Mouse (Mus musculus): Measurements from ENCODE around the gene Srd5a2. TPM values are rescaled to one million over a fixed set of nuclear protein-coding genes. Genes with fewer than 3 reads are reported as not detected.
A peak's percentile ranks its signal among the peaks of the same experiment; 100 is the strongest.

The Srd5a2 gene
- total and polyA plus RNA-seq, 3 experiments = 0.21 to 0.27 TPM; not detected in 1

DNA sequence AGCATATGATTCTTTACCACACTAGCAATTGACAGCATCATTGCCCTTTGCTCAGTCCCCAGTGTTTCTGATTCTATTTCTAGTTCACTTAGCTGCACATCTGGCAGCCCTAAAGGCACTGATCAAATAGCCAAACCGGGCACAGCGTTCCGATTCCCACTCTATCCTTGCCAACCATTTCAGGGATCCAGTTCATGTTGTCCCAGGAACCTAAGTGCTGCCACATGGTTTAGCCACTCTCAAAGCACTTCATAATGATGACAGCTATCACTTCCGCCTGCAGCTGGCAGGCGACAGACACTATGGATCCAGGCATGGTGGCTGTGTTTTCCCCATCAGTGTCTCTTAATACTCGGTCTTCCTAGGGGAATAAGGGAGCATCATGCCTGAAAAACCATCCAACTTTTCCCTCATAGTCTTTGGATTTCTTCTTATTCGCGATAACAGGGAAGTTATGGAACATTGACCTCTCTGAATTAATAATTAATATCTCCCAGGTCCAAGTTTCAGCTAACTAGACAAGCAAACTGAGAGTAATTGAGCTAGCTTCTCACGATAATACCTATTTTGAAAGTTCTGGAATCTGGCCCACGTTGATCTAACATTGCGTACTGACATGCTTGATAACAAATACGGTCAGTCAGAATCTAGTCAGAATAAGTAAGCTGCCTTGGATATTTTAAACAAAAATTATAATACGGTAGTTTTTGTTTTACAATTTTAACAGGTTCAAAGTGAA lies 51.6 kb downstream of the Srd5a2 start:
- peak; percentile 87 for TF ChIP-seq EP300 (IDR thresholded peaks at IDR 0.05; ENCODE audit: insufficient read depth, low read depth, low read length)
- no peak for TF ChIP-seq CTCF (IDR thresholded peaks at IDR 0.05)
- TF ChIP-seq POLR2A (IDR thresholded peaks at IDR 0.05; ENCODE audit: insufficient read depth, low read depth, low read length) = no peak
- no peaks in the 10 kb centered on the region for H3K79me2 ChIP-seq (replicated peaks; ENCODE audit: control insufficient read depth, insufficient read depth, low read length)
- no peaks in the 10 kb centered on the region for H3K27me3 ChIP-seq (ENCODE audit: control insufficient read depth, insufficient read depth, low read length)
- no peak overlapping the region for H3K4me3 ChIP-seq
- 69% methylated on average over 13 of the region's 13 CpGs for WGBS
- peaks cover 7% of the 10 kb centered on the region for H3K36me3 ChIP-seq (ENCODE audit: control insufficient read depth, insufficient read depth, low read length)
- H3K4me1 ChIP-seq (ENCODE audit: control insufficient read depth, insufficient read depth, low read length) = peaks cover 4% of the 10 kb centered on the region
- no peak overlapping the region for H3K9ac ChIP-seq (ENCODE audit: low read depth, low read length)
- H3K27ac ChIP-seq = peak overlapping the region; percentile 26; the same call in 1 of the 2 replicates
- peak in 1 of 2 experiments; percentile 46 for DNase-seq
- intact Hi-C loops (cut with DNase I) = no loop called here

DNA sequence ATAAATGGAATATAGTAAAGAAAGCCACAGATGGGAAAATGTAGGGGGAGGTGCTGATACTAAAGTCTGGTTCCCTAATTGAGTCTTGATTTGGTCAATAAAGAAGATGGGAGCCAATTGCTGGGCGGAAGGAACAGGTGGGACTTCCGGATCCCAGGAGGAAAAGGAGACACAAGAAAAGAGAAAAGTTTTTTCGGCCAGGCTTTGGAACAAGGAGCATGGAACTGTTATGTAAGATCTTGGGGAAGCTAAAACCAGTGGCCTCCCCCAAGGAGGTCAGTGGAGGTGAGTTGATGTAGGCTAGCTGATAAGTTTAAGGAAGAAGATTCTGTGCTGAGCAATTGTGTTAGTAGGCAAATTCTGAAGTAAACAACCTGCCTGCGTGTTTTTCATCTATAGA lies 56.5 kb downstream of the Srd5a2 start:
- intact Hi-C loops (cut with DNase I) = loop anchor here (1.0 kb wide), 1 partner anchor 29 kb away; no protein-coding TSS in a partner anchor
- H3K27ac ChIP-seq = peak overlapping the region; percentile 81
- no peaks in the 10 kb centered on the region for H3K79me2 ChIP-seq (replicated peaks; ENCODE audit: control insufficient read depth, insufficient read depth, low read length)
- peaks cover 11% of the 10 kb centered on the region for H3K36me3 ChIP-seq (ENCODE audit: control insufficient read depth, insufficient read depth, low read length)
- peak; percentile 31; the same call in 1 of the 2 replicates for TF ChIP-seq POLR2A (IDR thresholded peaks at IDR 0.05; ENCODE audit: insufficient read depth, low read depth, low read length)
- TF ChIP-seq CTCF (IDR thresholded peaks at IDR 0.05) = no peak
- TF ChIP-seq EP300 (IDR thresholded peaks at IDR 0.05; ENCODE audit: insufficient read depth, low read depth, low read length) = peak; percentile 96
- H3K27me3 ChIP-seq (ENCODE audit: control insufficient read depth, insufficient read depth, low read length) = no peaks in the 10 kb centered on the region
- no peak overlapping the region for H3K9ac ChIP-seq (ENCODE audit: low read depth, low read length)
- 65% methylated on average over 4 of the region's 4 CpGs for WGBS
- H3K4me1 ChIP-seq (ENCODE audit: control insufficient read depth, insufficient read depth, low read length) = peaks cover 19% of the 10 kb centered on the region
- H3K4me3 ChIP-seq = no peak overlapping the region
- DNase-seq = peak in 1 of 2 experiments; percentile 58

DNA sequence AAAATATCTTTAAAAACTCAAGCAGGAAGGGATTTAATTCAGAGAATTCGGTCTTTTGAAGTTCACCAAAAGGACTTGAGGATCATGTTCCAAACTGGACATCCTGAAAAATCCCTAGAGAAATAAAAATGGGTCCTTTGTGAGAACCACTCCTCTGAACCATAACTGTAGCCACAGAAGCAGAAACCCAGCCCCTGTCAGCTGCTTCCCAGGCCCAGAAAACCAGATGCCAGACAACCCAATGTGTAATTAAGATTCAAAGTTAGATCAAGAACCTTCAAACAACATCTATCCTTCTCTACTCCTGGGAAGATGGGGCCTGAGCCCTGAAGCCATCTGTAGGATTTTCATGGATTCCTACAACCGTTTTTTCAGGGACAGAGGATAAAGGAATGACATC lies 61.1 kb downstream of the Srd5a2 start:
- H3K36me3 ChIP-seq (ENCODE audit: control insufficient read depth, insufficient read depth, low read length) = peaks cover 7% of the 10 kb centered on the region
- TF ChIP-seq EP300 (IDR thresholded peaks at IDR 0.05; ENCODE audit: insufficient read depth, low read depth, low read length) = no peak
- no peak for TF ChIP-seq CTCF (IDR thresholded peaks at IDR 0.05)
- no peak for TF ChIP-seq POLR2A (IDR thresholded peaks at IDR 0.05; ENCODE audit: insufficient read depth, low read depth, low read length)
- no peak overlapping the region for H3K9ac ChIP-seq (ENCODE audit: low read depth, low read length)
- peak overlapping the region; percentile 48 for H3K27ac ChIP-seq
- no peak for DNase-seq
- H3K4me3 ChIP-seq = no peak overlapping the region
- 50% methylated on average over 2 of the region's 2 CpGs for WGBS
- H3K79me2 ChIP-seq (replicated peaks; ENCODE audit: control insufficient read depth, insufficient read depth, low read length) = no peaks in the 10 kb centered on the region
- intact Hi-C loops (cut with DNase I) = no loop called here
- no peaks in the 10 kb centered on the region for H3K27me3 ChIP-seq (ENCODE audit: control insufficient read depth, insufficient read depth, low read length)
- H3K4me1 ChIP-seq (ENCODE audit: control insufficient read depth, insufficient read depth, low read length) = peaks cover 20% of the 10 kb centered on the region

DNA sequence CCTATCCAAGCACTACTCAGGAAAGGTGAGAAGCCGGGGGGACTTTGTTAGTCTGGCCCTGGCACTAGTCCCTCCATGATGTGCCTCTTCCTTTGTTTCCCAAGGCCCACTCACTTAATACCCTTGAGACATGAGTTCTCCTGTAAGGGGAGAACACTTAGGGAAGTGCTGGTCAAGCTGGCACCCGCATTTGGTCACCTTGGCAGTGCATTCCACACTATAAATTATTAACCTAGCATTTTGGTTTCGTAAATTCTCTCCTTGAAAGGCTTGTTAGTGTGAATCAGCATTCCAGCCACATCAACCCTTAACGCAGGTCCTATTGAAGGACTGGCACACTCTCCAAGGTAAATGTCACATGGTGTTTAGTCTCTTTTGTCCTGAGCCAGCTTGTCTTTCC lies 61.8 kb downstream of the Srd5a2 start:
- H3K27me3 ChIP-seq (ENCODE audit: control insufficient read depth, insufficient read depth, low read length) = no peaks in the 10 kb centered on the region
- H3K79me2 ChIP-seq (replicated peaks; ENCODE audit: control insufficient read depth, insufficient read depth, low read length) = no peaks in the 10 kb centered on the region
- H3K4me1 ChIP-seq (ENCODE audit: control insufficient read depth, insufficient read depth, low read length) = peaks cover 20% of the 10 kb centered on the region
- 93% methylated on average over 4 of the region's 4 CpGs for WGBS
- H3K27ac ChIP-seq = peak overlapping the region; percentile 29
- no peak for DNase-seq
- intact Hi-C loops (cut with DNase I) = loop anchor here (2.0 kb wide), 1 partner anchor 15 kb away; no protein-coding TSS in a partner anchor
- no peak for TF ChIP-seq CTCF (IDR thresholded peaks at IDR 0.05)
- no peak for TF ChIP-seq POLR2A (IDR thresholded peaks at IDR 0.05; ENCODE audit: insufficient read depth, low read depth, low read length)
- TF ChIP-seq EP300 (IDR thresholded peaks at IDR 0.05; ENCODE audit: insufficient read depth, low read depth, low read length) = no peak
- peaks cover 6% of the 10 kb centered on the region for H3K36me3 ChIP-seq (ENCODE audit: control insufficient read depth, insufficient read depth, low read length)
- H3K9ac ChIP-seq (ENCODE audit: low read depth, low read length) = no peak overlapping the region
- no peak overlapping the region for H3K4me3 ChIP-seq

DNA sequence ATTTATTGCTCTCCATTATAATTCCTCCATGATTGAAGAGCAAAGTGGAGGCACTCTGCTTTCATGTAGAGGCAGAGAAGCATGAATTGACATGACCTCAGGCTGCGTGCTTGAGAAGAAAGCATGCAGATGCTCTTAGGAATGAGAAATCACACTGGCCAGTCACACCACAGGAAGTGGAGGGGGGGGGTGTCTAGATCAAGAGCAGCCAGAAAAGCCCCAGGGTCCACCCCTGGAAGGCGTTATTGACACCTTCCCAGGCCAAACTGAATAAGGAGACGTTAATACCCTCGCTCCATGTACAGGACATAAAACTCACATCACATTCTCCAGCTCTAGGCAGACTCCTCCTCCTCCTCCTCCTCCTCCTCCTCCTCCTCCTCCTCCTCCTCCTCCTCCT lies 63.2 kb downstream of the Srd5a2 start:
- no peak for DNase-seq
- 15% methylated on average over 4 of the region's 4 CpGs for WGBS

DNA sequence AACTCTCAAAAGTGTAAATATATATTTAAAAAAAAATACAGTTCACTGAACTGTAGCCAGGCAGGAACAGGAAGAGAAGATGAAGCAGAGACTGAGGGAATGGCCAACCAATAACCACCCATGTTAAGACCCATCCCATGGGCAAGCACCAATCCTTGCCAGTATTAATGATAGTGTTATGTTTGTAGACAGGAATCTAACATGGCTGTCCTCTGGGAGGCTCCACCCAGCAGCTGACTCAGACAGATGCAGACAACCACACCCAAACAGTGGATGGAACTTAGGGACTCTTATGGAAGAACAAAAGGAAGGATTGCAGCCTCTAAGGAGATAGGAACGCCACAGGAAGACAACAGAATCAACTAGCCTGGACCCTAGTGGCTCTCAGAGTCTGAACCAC lies 64.8 kb downstream of the Srd5a2 start:
- H3K27me3 ChIP-seq (ENCODE audit: control insufficient read depth, insufficient read depth, low read length) = no peaks in the 10 kb centered on the region
- peaks cover 8% of the 10 kb centered on the region for H3K4me1 ChIP-seq (ENCODE audit: control insufficient read depth, insufficient read depth, low read length)
- WGBS = 68% methylated on average over 1 of the region's 1 CpGs
- intact Hi-C loops (cut with DNase I) = no loop called here
- H3K9ac ChIP-seq (ENCODE audit: low read depth, low read length) = no peak overlapping the region
- no peak overlapping the region for H3K4me3 ChIP-seq
- H3K27ac ChIP-seq = no peak overlapping the region
- no peak for DNase-seq
- TF ChIP-seq POLR2A (IDR thresholded peaks at IDR 0.05; ENCODE audit: insufficient read depth, low read depth, low read length) (no peak), CTCF (IDR thresholded peaks at IDR 0.05) (no peak), EP300 (IDR thresholded peaks at IDR 0.05; ENCODE audit: insufficient read depth, low read depth, low read length) (no peak)
- H3K36me3 ChIP-seq (ENCODE audit: control insufficient read depth, insufficient read depth, low read length) = peaks cover 2% of the 10 kb centered on the region; the same call in 1 of the 2 replicates
- no peaks in the 10 kb centered on the region for H3K79me2 ChIP-seq (replicated peaks; ENCODE audit: control insufficient read depth, insufficient read depth, low read length)

More for the DNA sequence above, 63.2 kb downstream of the Srd5a2 start:
- no peak overlapping the region for H3K4me3 ChIP-seq
- no peaks in the 10 kb centered on the region for H3K27me3 ChIP-seq (ENCODE audit: control insufficient read depth, insufficient read depth, low read length)
- H3K36me3 ChIP-seq (ENCODE audit: control insufficient read depth, insufficient read depth, low read length) = peaks cover 3% of the 10 kb centered on the region
- H3K27ac ChIP-seq = no peak overlapping the region; the same call in 1 of the 2 replicates
- H3K4me1 ChIP-seq (ENCODE audit: control insufficient read depth, insufficient read depth, low read length) = peaks cover 9% of the 10 kb centered on the region
- H3K9ac ChIP-seq (ENCODE audit: low read depth, low read length) = no peak overlapping the region
- no peaks in the 10 kb centered on the region for H3K79me2 ChIP-seq (replicated peaks; ENCODE audit: control insufficient read depth, insufficient read depth, low read length)
- intact Hi-C loops (cut with DNase I) = loop anchor here (2.0 kb wide), 1 partner anchor 14 kb away; no protein-coding TSS in a partner anchor
- TF ChIP-seq CTCF (IDR thresholded peaks at IDR 0.05) = no peak
- TF ChIP-seq EP300 (IDR thresholded peaks at IDR 0.05; ENCODE audit: insufficient read depth, low read depth, low read length) = no peak
- TF ChIP-seq POLR2A (IDR thresholded peaks at IDR 0.05; ENCODE audit: insufficient read depth, low read depth, low read length) = no peak
